Mouse (Mus musculus) embryo, embryonic 9.5 days (tissue): ENCODE data around the gene Snrnp200.
A peak's percentile ranks its signal among the peaks of the same experiment; 100 is the strongest.
"Not testable (repeated sequence)": the region's sequence is repeated elsewhere in the genome, so short reads cannot be mapped to it uniquely, and the experiment has no call there.

ENCODE experiments used
- DNase-seq: peaks from one replicate; pipeline ENCODE4 v3.0.0-alpha.2; 2017; ENCODE audit errors: extremely low spot score

Gene Snrnp200

GRCm38 (mm10) chr2:127254604-127255134 is 46.5 kb downstream of the Snrnp200 start:
- DNase-seq = no peak

GRCm38 (mm10) chr2:127255294-127255693 is 47.1 kb downstream of the Snrnp200 start:
- DNase-seq = no peak

DNA sequence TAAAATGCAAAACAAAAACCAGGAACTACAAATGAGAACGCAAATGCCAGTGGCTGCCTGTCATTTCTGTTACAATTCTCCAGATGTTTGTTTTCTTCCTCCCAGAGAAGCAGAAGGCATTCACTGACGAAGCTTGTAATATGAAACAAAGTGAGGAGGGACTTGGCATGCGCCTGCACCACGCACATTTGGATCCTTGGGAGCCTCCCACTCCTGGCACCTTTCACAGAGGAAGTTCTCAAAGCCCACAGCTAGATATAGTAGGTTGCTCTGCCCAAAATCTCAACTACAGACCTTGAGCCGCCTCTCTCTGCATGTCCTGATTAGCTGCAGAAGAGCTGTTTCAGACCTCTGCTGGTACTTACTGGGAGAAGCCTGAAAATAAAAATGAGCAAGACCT is 51.2 kb downstream of the Snrnp200 start:
- no peak for DNase-seq

DNA sequence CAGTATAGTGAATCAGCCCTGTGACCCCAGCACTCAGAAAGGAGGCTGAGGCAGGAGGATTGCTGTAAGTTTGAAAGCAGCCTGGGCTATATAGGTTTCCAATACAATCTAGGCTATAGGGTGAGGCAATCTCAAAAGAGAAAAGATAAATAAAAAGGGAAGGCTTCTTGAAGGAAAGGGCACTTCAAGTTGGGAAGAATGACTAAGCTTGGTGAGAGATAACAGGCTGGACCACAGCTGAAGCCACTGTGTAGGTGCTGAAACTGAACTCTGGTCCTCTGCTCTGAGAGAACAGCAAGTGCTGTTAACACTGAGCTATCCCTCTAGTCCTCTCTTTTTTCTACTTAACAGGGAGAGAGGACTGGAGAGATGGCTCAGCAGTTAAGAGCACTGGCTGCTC is 54.3 kb downstream of the Snrnp200 start:
- DNase-seq = no peak

DNA sequence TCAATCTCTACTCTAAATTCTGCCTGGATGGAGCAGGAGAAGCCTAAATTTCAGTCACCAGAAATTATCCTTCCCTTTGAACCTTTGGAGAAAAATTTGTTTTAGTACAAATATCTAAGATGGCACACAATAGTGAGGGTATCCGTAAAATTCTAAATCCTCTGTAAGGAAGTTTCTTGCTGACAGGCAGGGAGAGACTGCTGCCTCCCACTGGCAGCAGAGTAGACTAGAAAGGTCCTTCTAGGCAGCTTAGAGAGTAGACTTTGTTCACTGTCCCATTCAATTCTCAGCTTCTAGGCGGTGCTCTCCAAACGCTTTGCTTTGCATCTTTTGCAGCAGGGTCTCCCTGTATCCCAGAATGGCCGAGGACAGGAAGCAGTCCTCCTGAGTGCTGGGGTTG is 59.7 kb downstream of the Snrnp200 start:
- no peak for DNase-seq

GRCm38 (mm10) chr2:127269491-127270299 is 61.5 kb downstream of the Snrnp200 start, which contains the start of gene Stard7:
TSS of gene Stard7 (plus strand) at chr2:127270218.
- peak; percentile 97 for DNase-seq

DNA sequence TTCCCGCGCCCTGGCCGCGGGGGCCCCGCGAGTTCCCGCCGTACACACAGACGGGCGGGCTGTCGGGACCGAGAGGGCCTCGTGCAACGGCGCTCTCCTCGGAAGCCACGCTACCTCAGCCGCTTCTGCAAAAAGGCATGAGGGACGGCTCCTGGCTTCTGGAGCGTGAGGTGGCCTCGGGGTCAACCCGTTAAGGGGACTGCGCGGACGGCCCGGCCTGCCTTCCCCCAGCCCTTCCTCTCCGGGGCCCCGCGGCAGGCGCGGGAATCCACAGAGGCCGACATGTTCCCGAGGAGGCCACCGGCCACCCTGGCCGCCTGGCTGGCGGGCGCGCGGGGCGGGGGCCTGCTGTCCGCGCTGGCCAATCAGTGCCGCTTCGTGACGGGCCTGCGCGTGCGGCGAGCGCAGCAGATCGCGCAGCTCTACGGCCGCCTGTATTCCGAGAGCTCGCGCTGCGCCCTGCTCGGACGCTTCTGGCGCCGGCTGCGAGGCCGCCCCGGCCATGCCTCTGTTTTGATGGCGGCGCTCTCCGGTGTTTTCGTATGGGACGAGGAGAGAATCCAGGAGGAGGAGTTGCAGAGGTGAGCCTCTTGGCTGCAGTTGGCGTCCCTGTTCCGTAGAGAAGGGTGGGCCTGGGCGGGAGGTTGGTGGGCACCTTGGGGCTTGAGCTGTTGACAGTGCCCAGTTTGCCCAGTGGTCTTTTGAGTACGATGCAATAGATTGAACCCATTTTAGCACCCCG is 62.3 kb downstream of the Snrnp200 start:
- peak; percentile 86 for DNase-seq

GRCm38 (mm10) chr2:127271042-127271515 is 62.9 kb downstream of the Snrnp200 start:
- DNase-seq = peak; percentile 7

GRCm38 (mm10) chr2:127272049-127272448 is 63.9 kb downstream of the Snrnp200 start:
- not testable (repeated sequence) for DNase-seq

DNA sequence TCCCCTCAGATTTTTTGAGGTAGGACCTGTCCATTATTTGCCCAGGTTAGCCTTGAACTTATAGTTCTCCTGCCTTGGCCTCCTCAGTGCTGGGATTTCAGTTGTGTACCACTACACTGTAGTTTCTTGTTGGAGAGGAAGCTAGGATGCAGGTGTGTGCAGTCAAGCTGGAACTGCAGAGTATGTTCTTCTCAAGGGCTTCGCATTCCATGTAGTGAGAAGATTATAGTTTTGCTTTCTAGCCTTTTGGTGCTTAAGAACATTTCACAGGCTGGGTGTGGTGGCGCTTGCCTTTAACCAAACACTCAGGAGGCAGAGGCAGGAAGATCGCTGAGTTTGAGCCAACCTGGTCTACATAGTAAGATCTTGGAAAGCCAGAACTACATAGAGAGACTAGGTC is 64.6 kb downstream of the Snrnp200 start:
- DNase-seq = no peak

DNA sequence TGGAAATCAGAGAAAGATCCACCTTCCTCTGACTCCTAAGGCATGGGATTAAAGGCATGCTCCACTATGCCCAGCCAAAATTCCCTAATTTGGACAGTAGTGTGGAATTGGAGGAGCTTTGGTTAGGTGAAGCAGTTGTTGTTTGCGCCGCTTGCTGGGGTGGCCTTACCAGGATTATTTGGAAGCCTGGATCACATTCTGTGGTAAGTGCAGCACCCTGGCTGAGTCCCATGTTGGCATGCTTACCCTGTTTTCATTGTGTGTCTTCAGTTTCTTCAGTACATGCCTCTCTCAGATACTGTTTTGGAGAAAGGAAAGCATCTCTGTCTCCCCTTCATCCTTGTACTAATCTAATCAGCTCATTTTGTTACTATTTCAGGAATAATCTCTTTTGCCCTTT is 66.4 kb downstream of the Snrnp200 start:
- no peak for DNase-seq

DNA sequence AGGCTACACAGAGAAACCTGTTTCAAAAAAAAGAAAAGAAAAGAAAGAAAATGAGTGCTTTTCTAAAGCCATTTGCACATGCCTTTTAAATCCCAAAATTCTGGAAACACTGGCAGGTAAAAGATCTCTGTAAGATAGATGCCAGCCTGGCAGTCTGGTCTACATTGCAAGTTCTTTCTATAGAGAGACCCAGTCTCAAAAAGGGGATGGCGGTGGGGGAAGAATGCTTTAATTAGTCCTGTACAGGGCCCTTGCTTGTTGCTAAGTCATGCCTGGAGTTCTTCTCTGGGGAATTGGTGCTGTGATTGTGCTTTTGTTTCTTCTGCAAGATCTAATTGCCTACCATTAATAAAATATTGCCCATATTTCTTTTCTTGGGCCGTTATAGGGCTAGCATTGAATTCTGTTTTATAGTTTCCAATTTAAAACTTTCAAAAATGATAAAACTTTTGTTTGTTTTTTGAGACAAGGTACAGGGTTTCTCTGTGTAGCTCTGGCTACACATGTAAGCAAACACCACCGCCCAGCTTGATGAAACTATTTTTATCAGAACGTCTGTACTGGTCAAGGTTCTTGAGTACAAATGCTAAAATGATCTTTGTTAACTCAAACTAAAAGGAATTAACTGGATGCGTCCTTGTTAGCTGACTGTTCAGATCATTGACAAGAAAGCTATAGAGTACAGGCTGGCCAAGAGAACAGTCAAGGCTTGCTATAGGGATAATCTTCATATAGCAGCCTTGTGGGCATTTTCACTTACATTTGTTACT is 67.5 kb downstream of the Snrnp200 start:
- DNase-seq = no peak

GRCm38 (mm10) chr2:127278162-127278561 is 70.0 kb downstream of the Snrnp200 start:
- DNase-seq = no peak
